Mouse (Mus musculus): Measurements from ENCODE around the gene Fv1.
A peak's percentile ranks its signal among the peaks of the same experiment; 100 is the strongest.
"Not testable (repeated sequence)": the region's sequence is repeated elsewhere in the genome, so short reads cannot be mapped to it uniquely, and the experiment has no call there.

Fv1 gene

GRCm38 (mm10) chr4:147868450-147869031, at the start of gene Fv1, which contains the start of gene Miip:
Fv1 (plus strand) TSS chr4:147868979.
Miip (minus strand) TSS chr4:147868816.
- DNase-seq: peak; percentile 98

- DNase-seq: not testable (repeated sequence)
Observed at GRCm38 (mm10) chr4:147819659-147820058, 49.1 kb upstream of the Fv1 start.

- DNase-seq: not testable (repeated sequence)
Observed at GRCm38 (mm10) chr4:147821414-147821813, 47.4 kb upstream of the Fv1 start.

- no peak for DNase-seq
Observed at GRCm38 (mm10) chr4:147824389-147824788, 44.4 kb upstream of the Fv1 start.

GRCm38 (mm10) chr4:147839282-147839681, 29.5 kb upstream of the Fv1 start:
- DNase-seq: not testable (repeated sequence)

- DNase-seq: no peak
Observed at GRCm38 (mm10) chr4:147842871-147843270, 25.9 kb upstream of the Fv1 start.

GRCm38 (mm10) chr4:147847614-147848583, 20.9 kb upstream of the Fv1 start, which contains the start of gene Zfp933:
Zfp933 (minus strand) TSS chr4:147848366.
- peak; percentile 93 for DNase-seq

- no peak for DNase-seq
Observed at GRCm38 (mm10) chr4:147848584-147848991, 20.2 kb upstream of the Fv1 start.

GRCm38 (mm10) chr4:147850776-147851175, 18.0 kb upstream of the Fv1 start:
- no peak for DNase-seq

GRCm38 (mm10) chr4:147862051-147862450, 6.7 kb upstream of the Fv1 start:
- no peak for DNase-seq

GRCm38 (mm10) chr4:147865651-147866050, 3.1 kb upstream of the Fv1 start:
- DNase-seq: no peak

GRCm38 (mm10) chr4:147866056-147866455, 2.7 kb upstream of the Fv1 start:
- DNase-seq: no peak

GRCm38 (mm10) chr4:147866793-147867192, 2.0 kb upstream of the Fv1 start:
- DNase-seq: not testable (repeated sequence)

- peak; percentile 45 for DNase-seq
Observed at GRCm38 (mm10) chr4:147867563-147868449, 973 bp upstream of the Fv1 start.

- no peak for DNase-seq
Observed at GRCm38 (mm10) chr4:147869238-147869637, 459 bp downstream of the Fv1 start.

GRCm38 (mm10) chr4:147875852-147876575, 7.2 kb downstream of the Fv1 start:
- no peak for DNase-seq

GRCm38 (mm10) chr4:147878537-147878936, 9.8 kb downstream of the Fv1 start:
- no peak for DNase-seq

GRCm38 (mm10) chr4:147879456-147879855, 10.7 kb downstream of the Fv1 start:
- DNase-seq: no peak

- no peak for DNase-seq
Observed at GRCm38 (mm10) chr4:147879865-147880264, 11.1 kb downstream of the Fv1 start.

- no peak for DNase-seq
Observed at GRCm38 (mm10) chr4:147881792-147882191, 13.0 kb downstream of the Fv1 start.

GRCm38 (mm10) chr4:147883041-147883440, 14.3 kb downstream of the Fv1 start:
- DNase-seq: no peak

GRCm38 (mm10) chr4:147884138-147884537, 15.4 kb downstream of the Fv1 start:
- no peak for DNase-seq
